Mouse (Mus musculus): ENCODE data around the gene Asah2. TPM values are rescaled to one million over a fixed set of nuclear protein-coding genes. Genes with fewer than 3 reads are reported as not detected.

The Asah2 gene
- polyA plus RNA-seq, 1 experiment from 2014 or later: 1.6 TPM

GRCm38 (mm10) chr19:32111866-32112790 is 4.1 kb upstream of the Asah2 start:
- H3K9ac ChIP-seq (replicated peaks; ENCODE audit: low read depth, low read length): no peak overlapping the region
- H3K4me1 ChIP-seq (ENCODE audit: control insufficient read depth, insufficient read depth, low read length): no peaks in the 10 kb centered on the region
- ATAC-seq (ENCODE audit: low read depth): no peak
- 85% methylated on average over 8 of the region's 8 CpGs for WGBS
- H3K4me3 ChIP-seq (ENCODE audit: low read depth, low read length): no peak overlapping the region
- H3K27me3 ChIP-seq (ENCODE audit: control insufficient read depth, insufficient read depth, low read length): no peaks in the 10 kb centered on the region
- no peak overlapping the region for H3K27ac ChIP-seq (ENCODE audit: low read depth, low read length)
- H3K9me3 ChIP-seq (ENCODE audit: control insufficient read depth, low read length): no peaks in the 10 kb centered on the region
- no peak overlapping the region for H3K4me2 ChIP-seq (ENCODE audit: low read depth, low read length)
- H3K36me3 ChIP-seq (ENCODE audit: control insufficient read depth, insufficient read depth, low read length): no peaks in the 10 kb centered on the region

- Histone ChIP-seq H3K4me1 (ENCODE audit: control insufficient read depth, insufficient read depth, low read length) (peaks cover 6% of the 10 kb centered on the region; the same call in 1 of the 2 replicates), H3K9ac (replicated peaks; ENCODE audit: low read depth, low read length) (no peak overlapping the region), H3K4me3 (ENCODE audit: low read depth, low read length) (no peak overlapping the region), H3K4me2 (ENCODE audit: low read depth, low read length) (no peak overlapping the region), H3K27ac (ENCODE audit: low read depth, low read length) (no peak overlapping the region), H3K27me3 (ENCODE audit: control insufficient read depth, insufficient read depth, low read length) (no peaks in the 10 kb centered on the region), H3K9me3 (ENCODE audit: control insufficient read depth, low read length) (no peaks in the 10 kb centered on the region), H3K36me3 (ENCODE audit: control insufficient read depth, insufficient read depth, low read length) (no peaks in the 10 kb centered on the region)
- ATAC-seq (ENCODE audit: low read depth): no peak
- 92% methylated on average over 2 of the region's 2 CpGs for WGBS
Measured at GRCm38 (mm10) chr19:32106750-32107149, 1.3 kb downstream of the Asah2 start.

GRCm38 (mm10) chr19:32104217-32104616 is 3.8 kb downstream of the Asah2 start:
- Histone ChIP-seq H3K9ac (replicated peaks; ENCODE audit: low read depth, low read length) (no peak overlapping the region), H3K36me3 (ENCODE audit: control insufficient read depth, insufficient read depth, low read length) (no peaks in the 10 kb centered on the region), H3K9me3 (ENCODE audit: control insufficient read depth, low read length) (no peaks in the 10 kb centered on the region), H3K4me1 (ENCODE audit: control insufficient read depth, insufficient read depth, low read length) (peaks cover 6% of the 10 kb centered on the region; the same call in 1 of the 2 replicates), H3K27ac (ENCODE audit: low read depth, low read length) (no peak overlapping the region), H3K4me3 (ENCODE audit: low read depth, low read length) (no peak overlapping the region), H3K27me3 (ENCODE audit: control insufficient read depth, insufficient read depth, low read length) (no peaks in the 10 kb centered on the region), H3K4me2 (ENCODE audit: low read depth, low read length) (no peak overlapping the region)
- 63% methylated on average over 4 of the region's 4 CpGs for WGBS
- no peak for ATAC-seq (ENCODE audit: low read depth)

- H3K4me3 ChIP-seq (ENCODE audit: low read depth, low read length): peak overlapping the region; percentile 37
- H3K27me3 ChIP-seq (ENCODE audit: control insufficient read depth, insufficient read depth, low read length): no peaks in the 10 kb centered on the region
- H3K27ac ChIP-seq (ENCODE audit: low read depth, low read length): peak overlapping the region; percentile 16
- no peaks in the 10 kb centered on the region for H3K9me3 ChIP-seq (ENCODE audit: control insufficient read depth, low read length)
- H3K36me3 ChIP-seq (ENCODE audit: control insufficient read depth, insufficient read depth, low read length): no peaks in the 10 kb centered on the region
- peak; percentile 75 for ATAC-seq (ENCODE audit: low read depth)
- WGBS: 3% methylated on average over 9 of the region's 9 CpGs
- peak overlapping the region; percentile 51 for H3K9ac ChIP-seq (replicated peaks; ENCODE audit: low read depth, low read length)
- peak overlapping the region; percentile 56 for H3K4me2 ChIP-seq (ENCODE audit: low read depth, low read length)
- H3K4me1 ChIP-seq (ENCODE audit: control insufficient read depth, insufficient read depth, low read length): peaks cover 6% of the 10 kb centered on the region; the same call in 1 of the 2 replicates
Measured at GRCm38 (mm10) chr19:32102976-32103300, 5.1 kb downstream of the Asah2 start.

DNA sequence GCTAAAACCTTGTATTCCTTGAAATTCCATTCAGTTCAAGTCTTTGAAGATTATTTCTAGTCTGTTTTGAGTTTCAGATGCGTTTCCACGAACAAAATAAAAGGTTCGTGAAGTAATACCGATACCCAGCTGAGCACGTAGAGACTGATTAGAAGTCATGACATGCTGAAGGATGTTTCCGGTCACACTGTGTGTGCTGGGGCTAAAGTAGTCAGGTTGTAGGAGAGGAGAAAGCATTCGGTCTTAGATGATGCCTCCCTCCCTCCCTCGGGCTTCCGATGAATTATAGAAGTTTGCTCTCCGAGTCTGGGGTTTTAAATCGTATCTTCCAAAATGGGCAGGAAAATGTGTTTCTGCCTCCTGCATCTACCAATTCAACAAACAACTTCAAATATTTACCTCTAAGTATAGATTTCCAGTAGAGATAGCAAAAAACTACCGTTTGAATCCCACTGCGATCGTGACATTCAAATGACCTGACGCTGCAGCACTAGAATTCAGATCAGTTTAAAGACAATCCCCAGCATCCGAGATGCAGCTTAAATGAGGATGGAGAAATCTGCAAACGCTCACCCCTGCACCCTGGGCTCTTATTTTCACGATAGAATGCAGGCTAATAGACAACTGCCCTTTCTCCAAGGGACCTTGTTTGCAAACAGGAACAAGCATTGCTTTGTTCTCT is 5.6 kb downstream of the Asah2 start:
- ATAC-seq (ENCODE audit: low read depth): no peak

GRCm38 (mm10) chr19:32098582-32098981 is 9.4 kb downstream of the Asah2 start:
- no peak overlapping the region for H3K4me3 ChIP-seq (ENCODE audit: low read depth, low read length)
- no peaks in the 10 kb centered on the region for H3K9me3 ChIP-seq (ENCODE audit: control insufficient read depth, low read length)
- 79% methylated on average over 3 of the region's 3 CpGs for WGBS
- H3K4me1 ChIP-seq (ENCODE audit: control insufficient read depth, insufficient read depth, low read length): peaks cover 6% of the 10 kb centered on the region; the same call in 1 of the 2 replicates
- H3K9ac ChIP-seq (replicated peaks; ENCODE audit: low read depth, low read length): no peak overlapping the region
- no peak overlapping the region for H3K27ac ChIP-seq (ENCODE audit: low read depth, low read length)
- no peak for ATAC-seq (ENCODE audit: low read depth)
- no peak overlapping the region for H3K4me2 ChIP-seq (ENCODE audit: low read depth, low read length)
- no peaks in the 10 kb centered on the region for H3K36me3 ChIP-seq (ENCODE audit: control insufficient read depth, insufficient read depth, low read length)
- no peaks in the 10 kb centered on the region for H3K27me3 ChIP-seq (ENCODE audit: control insufficient read depth, insufficient read depth, low read length)

More for the DNA sequence above, 5.6 kb downstream of the Asah2 start:
- peak overlapping the region; percentile 37 for H3K4me3 ChIP-seq (ENCODE audit: low read depth, low read length)
- 22% methylated on average over 18 of the region's 18 CpGs for WGBS
- peak overlapping the region; percentile 51 for H3K9ac ChIP-seq (replicated peaks; ENCODE audit: low read depth, low read length)
- peak overlapping the region; percentile 16 for H3K27ac ChIP-seq (ENCODE audit: low read depth, low read length)
- no peaks in the 10 kb centered on the region for H3K9me3 ChIP-seq (ENCODE audit: control insufficient read depth, low read length)
- H3K27me3 ChIP-seq (ENCODE audit: control insufficient read depth, insufficient read depth, low read length): no peaks in the 10 kb centered on the region
- peak overlapping the region; percentile 56 for H3K4me2 ChIP-seq (ENCODE audit: low read depth, low read length)
- no peaks in the 10 kb centered on the region for H3K36me3 ChIP-seq (ENCODE audit: control insufficient read depth, insufficient read depth, low read length)
- peaks cover 6% of the 10 kb centered on the region; the same call in 1 of the 2 replicates for H3K4me1 ChIP-seq (ENCODE audit: control insufficient read depth, insufficient read depth, low read length)

DNA sequence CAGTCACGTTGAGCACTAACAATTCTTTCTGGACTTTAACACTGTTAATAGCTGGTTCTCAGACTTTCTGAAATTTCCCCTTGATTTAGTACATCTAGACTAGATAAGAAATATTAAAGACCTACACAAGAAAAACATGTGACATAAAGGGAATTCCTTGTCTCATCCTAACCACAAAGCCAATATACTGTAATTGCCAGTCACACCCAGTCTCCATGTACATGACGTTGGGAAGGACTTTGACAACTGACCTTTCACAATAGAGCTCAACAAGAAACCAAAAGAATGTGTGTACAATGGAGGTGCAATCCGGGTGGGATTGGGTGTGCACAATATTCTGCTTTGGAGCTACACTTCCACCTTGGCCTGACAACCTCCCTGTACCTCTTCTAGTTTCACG is 15.7 kb downstream of the Asah2 start:
- no peak overlapping the region for H3K4me3 ChIP-seq (ENCODE audit: low read depth, low read length)
- H3K4me2 ChIP-seq (ENCODE audit: low read depth, low read length): no peak overlapping the region
- no peaks in the 10 kb centered on the region for H3K4me1 ChIP-seq (ENCODE audit: control insufficient read depth, insufficient read depth, low read length)
- no peaks in the 10 kb centered on the region for H3K9me3 ChIP-seq (ENCODE audit: control insufficient read depth, low read length)
- H3K27ac ChIP-seq (ENCODE audit: low read depth, low read length): no peak overlapping the region
- no peak overlapping the region for H3K9ac ChIP-seq (replicated peaks; ENCODE audit: low read depth, low read length)
- 90% methylated on average over 4 of the region's 4 CpGs for WGBS
- H3K36me3 ChIP-seq (ENCODE audit: control insufficient read depth, insufficient read depth, low read length): no peaks in the 10 kb centered on the region
- no peaks in the 10 kb centered on the region for H3K27me3 ChIP-seq (ENCODE audit: control insufficient read depth, insufficient read depth, low read length)
- ATAC-seq (ENCODE audit: low read depth): no peak

DNA sequence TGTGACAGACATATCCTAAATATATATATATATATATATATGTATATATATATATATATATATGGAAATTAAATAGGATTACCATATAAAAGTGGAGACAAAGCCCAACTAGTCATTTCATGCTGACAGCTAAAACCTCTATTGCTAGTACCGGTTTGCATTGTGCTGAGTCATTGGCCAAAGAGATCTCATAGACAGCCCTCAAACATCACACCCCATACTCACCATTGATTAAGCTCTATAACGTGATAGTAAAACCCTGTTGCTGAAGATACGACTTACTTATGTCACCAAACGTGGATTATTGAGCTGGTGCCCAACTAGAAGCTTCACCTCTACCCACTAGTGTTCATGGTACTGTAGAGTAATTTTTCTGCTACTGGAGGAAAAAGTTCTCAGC is 17.2 kb downstream of the Asah2 start:
- H3K27me3 ChIP-seq (ENCODE audit: control insufficient read depth, insufficient read depth, low read length): no peaks in the 10 kb centered on the region
- H3K4me1 ChIP-seq (ENCODE audit: control insufficient read depth, insufficient read depth, low read length): no peaks in the 10 kb centered on the region
- H3K9me3 ChIP-seq (ENCODE audit: control insufficient read depth, low read length): no peaks in the 10 kb centered on the region
- no peak overlapping the region for H3K9ac ChIP-seq (replicated peaks; ENCODE audit: low read depth, low read length)
- no peak for ATAC-seq (ENCODE audit: low read depth)
- no peaks in the 10 kb centered on the region for H3K36me3 ChIP-seq (ENCODE audit: control insufficient read depth, insufficient read depth, low read length)
- no peak overlapping the region for H3K27ac ChIP-seq (ENCODE audit: low read depth, low read length)
- H3K4me3 ChIP-seq (ENCODE audit: low read depth, low read length): no peak overlapping the region
- 89% methylated on average over 4 of the region's 4 CpGs for WGBS
- no peak overlapping the region for H3K4me2 ChIP-seq (ENCODE audit: low read depth, low read length)

DNA sequence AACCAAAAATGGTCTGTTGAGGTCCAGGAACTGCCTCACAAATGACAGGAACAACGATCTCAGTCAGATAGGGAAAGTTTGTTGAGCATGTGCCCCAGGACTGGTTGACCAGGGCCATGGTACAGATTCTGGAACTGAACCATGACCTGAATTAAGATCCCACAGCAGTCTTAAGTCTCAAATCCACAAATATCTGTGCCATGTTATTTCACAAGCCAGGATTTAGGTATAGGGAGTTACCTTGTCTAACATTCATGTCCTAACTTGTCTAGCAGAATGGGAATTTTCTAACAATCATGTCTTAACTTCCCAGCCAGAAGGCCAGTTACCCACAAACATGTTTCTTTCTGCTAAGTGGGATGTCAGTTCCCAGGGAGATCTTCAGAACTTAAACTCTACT is 19.4 kb downstream of the Asah2 start:
- H3K9me3 ChIP-seq (ENCODE audit: control insufficient read depth, low read length): no peaks in the 10 kb centered on the region
- 89% methylated on average over 1 of the region's 1 CpGs for WGBS
- no peaks in the 10 kb centered on the region for H3K27me3 ChIP-seq (ENCODE audit: control insufficient read depth, insufficient read depth, low read length)
- H3K4me3 ChIP-seq (ENCODE audit: low read depth, low read length): no peak overlapping the region
- H3K4me1 ChIP-seq (ENCODE audit: control insufficient read depth, insufficient read depth, low read length): no peaks in the 10 kb centered on the region
- no peak overlapping the region for H3K9ac ChIP-seq (replicated peaks; ENCODE audit: low read depth, low read length)
- H3K4me2 ChIP-seq (ENCODE audit: low read depth, low read length): no peak overlapping the region
- no peak for ATAC-seq (ENCODE audit: low read depth)
- no peaks in the 10 kb centered on the region for H3K36me3 ChIP-seq (ENCODE audit: control insufficient read depth, insufficient read depth, low read length)
- H3K27ac ChIP-seq (ENCODE audit: low read depth, low read length): no peak overlapping the region
